Mouse (Mus musculus) cortical plate, adult 2 months (tissue): ENCODE data around the gene Slc17a5.

Experiments
- CTCF ChIP-seq: fragments of 200-500 bp; IDR thresholded peaks from 2 replicates; pipeline ENCODE4 v1.5.1; 2011; ENCODE audit warnings: mild to moderate bottlenecking, control low read depth, low read length; ENCODE audit not compliant: insufficient read depth; ENCODE audit errors: extremely low read depth
- POLR2A ChIP-seq: fragments of 200-500 bp; IDR thresholded peaks from 2 replicates; pipeline ENCODE4 v1.6.1; 2011; ENCODE audit warnings: mild to moderate bottlenecking, low read length, control low read depth; ENCODE audit not compliant: insufficient read depth; ENCODE audit errors: extremely low read depth

DNA sequence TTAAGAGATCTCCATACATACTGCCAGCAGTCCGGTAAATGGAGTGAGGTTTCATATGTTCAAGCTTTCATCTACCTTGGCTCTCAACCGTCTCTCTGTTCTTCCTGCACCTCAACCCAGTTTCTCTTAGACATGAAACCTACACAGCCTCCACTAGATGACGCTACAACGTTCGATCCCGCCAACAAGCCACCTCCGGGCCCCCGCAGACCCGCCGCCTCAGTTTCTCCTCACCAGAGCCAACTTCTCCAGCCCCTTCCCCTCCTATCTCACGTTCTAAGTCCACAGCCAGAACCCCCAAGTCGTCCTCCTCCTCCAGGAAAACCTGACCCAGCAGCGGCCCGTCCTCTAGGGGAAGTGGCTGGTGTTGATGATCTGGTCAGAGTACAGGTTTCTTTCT, 66.2 kb downstream of the Slc17a5 start:
- no peak for TF ChIP-seq CTCF
- no peak for TF ChIP-seq POLR2A
